Mouse (Mus musculus): Measurements from ENCODE around the gene Smpx.

- TF ChIP-seq POLR2A (IDR thresholded peaks at IDR 0.05; ENCODE audit: borderline replicate concordance, insufficient read depth, low read length) = no peak
- no peak for TF ChIP-seq CTCF (IDR thresholded peaks at IDR 0.05; ENCODE audit: borderline replicate concordance, insufficient read depth, low read depth, low read length)
These were observed 32.1 kb downstream of the Smpx start for GRCm38 (mm10) chrX:157730622-157731341.
